Mouse (Mus musculus) thymus, postnatal 0 days (tissue): Measurements from ENCODE around the gene Zfp719. TPM values are rescaled to one million over a fixed set of nuclear protein-coding genes. Genes with fewer than 3 reads are reported as not detected.

ENCODE experiments used
- DNase-seq: peaks from one replicate; pipeline ENCODE4 v3.0.0-alpha.2; 2015; ENCODE audit warnings: low spot score
- polyA plus RNA-seq: library from polyadenylated mRNA; unstranded; fragments of >200 nt; fragmentation: Nextera tagmentation; extraction: Ambion mirVana; gene quantifications from 2 replicates; pipeline ENCODE4 v1.2.1, GENCODE M21; 2015

Zfp719 gene
- polyA plus RNA-seq, result 6.4 and 6.5 TPM in 2 replicates

- DNase-seq, result peak; percentile 96
These were observed at the start of gene Zfp719 for GRCm38 (mm10) chr7:43579440-43580171. Gene Zfp719 (plus strand): TSS chr7:43579610.

GRCm38 (mm10) chr7:43530216-43530785, 49.1 kb upstream of the Zfp719 start:
- DNase-seq, result no peak

GRCm38 (mm10) chr7:43532936-43533505, 46.4 kb upstream of the Zfp719 start:
- no peak for DNase-seq

- no peak for DNase-seq
These were observed 40.9 kb upstream of the Zfp719 start for GRCm38 (mm10) chr7:43538524-43538923.

GRCm38 (mm10) chr7:43544225-43544977, 35.0 kb upstream of the Zfp719 start, which contains the start of gene Cd33:
Gene Cd33 (minus strand): TSS chr7:43544428.
- no peak for DNase-seq

GRCm38 (mm10) chr7:43545656-43546545, 33.5 kb upstream of the Zfp719 start:
- no peak for DNase-seq

GRCm38 (mm10) chr7:43547666-43548065, 31.7 kb upstream of the Zfp719 start:
- DNase-seq, result no peak

GRCm38 (mm10) chr7:43548206-43548605, 31.2 kb upstream of the Zfp719 start:
- DNase-seq, result no peak

GRCm38 (mm10) chr7:43553153-43553552, 26.3 kb upstream of the Zfp719 start:
- DNase-seq, result peak; percentile 17

GRCm38 (mm10) chr7:43554550-43554949, 24.9 kb upstream of the Zfp719 start:
- no peak for DNase-seq

- DNase-seq, result no peak
These were observed 24.1 kb upstream of the Zfp719 start for GRCm38 (mm10) chr7:43555351-43555750.

GRCm38 (mm10) chr7:43556901-43557300, 22.5 kb upstream of the Zfp719 start:
- DNase-seq, result no peak

- peak; percentile 87 for DNase-seq
These were observed 17.3 kb upstream of the Zfp719 start, which contains the start of gene Zfp658 for GRCm38 (mm10) chr7:43562006-43562633. Gene Zfp658 (plus strand): TSS chr7:43562256.

- peak; percentile 14 for DNase-seq
These were observed 16.7 kb upstream of the Zfp719 start for GRCm38 (mm10) chr7:43562651-43563070.

- no peak for DNase-seq
These were observed 16.1 kb upstream of the Zfp719 start for GRCm38 (mm10) chr7:43563300-43563699.

GRCm38 (mm10) chr7:43571216-43571615, 8.2 kb upstream of the Zfp719 start:
- no peak for DNase-seq

GRCm38 (mm10) chr7:43580526-43580925, 1.1 kb downstream of the Zfp719 start:
- no peak for DNase-seq

GRCm38 (mm10) chr7:43584790-43585189, 5.4 kb downstream of the Zfp719 start:
- DNase-seq, result no peak

- DNase-seq, result no peak
These were observed 22.5 kb downstream of the Zfp719 start for GRCm38 (mm10) chr7:43601884-43602283.
